Comparison of ENCODE assay signal across 7 mouse cellular contexts in genomic region chr1:58897561-58897960, GRCm38 (mm10).
DNase-seq lines count a peak whose midpoint lies in the region; ATAC-seq lines count a peak whose summit lies in the region.
"Not testable (repeated sequence)": the region's sequence is repeated elsewhere in the genome, so short reads cannot be mapped to it uniquely, and the experiment has no call there.

No protein-coding gene starts in this region.

- not testable (repeated sequence) for H3K4me1 ChIP-seq in embryonic facial prominence, embryonic 14.5 days (ENCODE audit: control insufficient read depth, insufficient read depth, low read length); heart, embryonic 16.5 days (ENCODE audit: control insufficient read depth, insufficient read depth, low read length)

- not testable (repeated sequence) for H3K9ac ChIP-seq in embryonic facial prominence, embryonic 14.5 days (ENCODE audit: low read depth, low read length); heart, embryonic 16.5 days (ENCODE audit: low read length)

- ATAC-seq in embryonic facial prominence, embryonic 14.5 days (ENCODE audit: low read depth) = 0 out of 2 replicates have a peak, but pooled peaks have one; percentile 57
- ATAC-seq in heart, embryonic 16.5 days (replicated peaks; ENCODE audit: extremely low read depth, insufficient read depth, low FRiP score) = 0 out of 2 replicates have a peak, but pooled peaks have one; percentile 37

- not testable (repeated sequence) for H3K27ac ChIP-seq in embryonic facial prominence, embryonic 14.5 days (replicated peaks; ENCODE audit: low read depth, low read length); heart, embryonic 16.5 days (ENCODE audit: low read length)

- intact Hi-C loops in left cerebral cortex, postnatal 14 days (cut with DNase I) = loop anchor here (2.0 kb wide), 1 partner anchor 201 kb away; no protein-coding TSS in a partner anchor

- H3K4me2 ChIP-seq in embryonic facial prominence, embryonic 14.5 days (ENCODE audit: low read depth, low read length); heart, embryonic 16.5 days (ENCODE audit: low read depth, low read length): not testable (repeated sequence)

- not testable (repeated sequence) for H3K4me3 ChIP-seq in embryonic facial prominence, embryonic 14.5 days (ENCODE audit: low read depth, low read length); heart, embryonic 16.5 days (ENCODE audit: low read length)

- not testable (repeated sequence) for H3K9me3 ChIP-seq in embryonic facial prominence, embryonic 14.5 days (ENCODE audit: control insufficient read depth, low read length); heart, embryonic 16.5 days (replicated peaks; ENCODE audit: control insufficient read depth, low read length)

- H3K27me3 ChIP-seq in embryonic facial prominence, embryonic 14.5 days (replicated peaks; ENCODE audit: control insufficient read depth, insufficient read depth, low read length); heart, embryonic 16.5 days (ENCODE audit: control insufficient read depth, insufficient read depth, low read length): not testable (repeated sequence)

- peaks cover 18% of the 10 kb centered on the region; the same call in 1 of the 2 replicates for H3K36me3 ChIP-seq in embryonic facial prominence, embryonic 14.5 days (ENCODE audit: control insufficient read depth, insufficient read depth, low read length)
- H3K36me3 ChIP-seq in heart, embryonic 16.5 days (ENCODE audit: control insufficient read depth, insufficient read depth) = not testable (repeated sequence)

- 16% methylated on average over 3 of the region's 3 CpGs for WGBS in embryonic facial prominence, embryonic 14.5 days
- 20% methylated on average over 3 of the region's 3 CpGs for WGBS in heart, embryonic 16.5 days

- peak; percentile 53 for DNase-seq in adipocyte (ENCODE audit: low spot score)
- peak; percentile 62 for DNase-seq in embryonic facial prominence, embryonic 14.5 days (ENCODE audit: low spot score)
- peak; percentile 34 for DNase-seq in kidney, adult 9 months
- peak; percentile 40 to 54 for DNase-seq in left cerebral cortex, postnatal 14 days (ENCODE audit: low spot score in 2 of 2)
- peak; percentile 51 for DNase-seq in lung, postnatal 36 days
- DNase-seq in skeletal muscle tissue, adult 2 months (ENCODE audit: low read depth, low spot score) = peak; percentile 27
